Mouse (Mus musculus) hindbrain, embryonic 15.5 days (tissue): ENCODE results near the gene Plxna4. TPM values are rescaled to one million over a fixed set of nuclear protein-coding genes. Genes with fewer than 3 reads are reported as not detected.
A peak's percentile ranks its signal among the peaks of the same experiment; 100 is the strongest.
"Not testable (repeated sequence)": the region's sequence is repeated elsewhere in the genome, so short reads cannot be mapped to it uniquely, and the experiment has no call there.

ENCODE experiments used
- ATAC-seq: fragments of 200-750 bp; cut with Nextera tagmentation; 2 replicates; pipeline ENCODE4 v1.8.0; 2017; ENCODE audit warnings: low read depth, moderate number of reproducible peaks, moderate TSS enrichment; ENCODE audit not compliant: low FRiP score
- H3K27ac ChIP-seq: fragments of 300-500 bp; sonication (generic); replicated peaks from 2 replicates; pipeline ENCODE4 v1.5.1; 2015; ENCODE audit warnings: mild to moderate bottlenecking, inconsistent platforms
- H3K27me3 ChIP-seq: fragments of 300-500 bp; sonication (generic); 2 replicates; pipeline ENCODE4 v1.6.1; 2015; ENCODE audit warnings: control low read depth, inconsistent platforms
- H3K36me3 ChIP-seq: fragments of 300-500 bp; sonication (generic); 2 replicates; pipeline ENCODE4 v1.6.1; 2015; ENCODE audit warnings: control low read depth, inconsistent platforms
- H3K4me1 ChIP-seq: fragments of 300-500 bp; sonication (generic); replicated peaks from 2 replicates; pipeline ENCODE4 v1.6.1; 2015; ENCODE audit warnings: control low read depth, inconsistent platforms
- H3K4me2 ChIP-seq: fragments of 300-500 bp; sonication (generic); 2 replicates; pipeline ENCODE4 v1.6.1; 2015; ENCODE audit warnings: moderate library complexity, mild to moderate bottlenecking, inconsistent platforms
- H3K4me3 ChIP-seq: fragments of 300-500 bp; sonication (generic); 2 replicates; pipeline ENCODE4 v1.5.1; 2015; ENCODE audit warnings: mild to moderate bottlenecking, inconsistent platforms
- H3K9ac ChIP-seq: fragments of 300-500 bp; sonication (generic); 2 replicates; pipeline ENCODE4 v1.6.1; 2015; ENCODE audit warnings: inconsistent platforms
- H3K9me3 ChIP-seq: fragments of 300-500 bp; sonication (generic); 2 replicates; pipeline ENCODE4 v1.6.1; 2016; ENCODE audit warnings: control low read depth, inconsistent platforms
- WGBS: fragments of 180-500 bp; shearing (Covaris S2); methylation state at CpG from one replicate; pipeline ENCODE4 v1.1.7; 2015; 5-methylcytosine and 5-hydroxymethylcytosine counted together
- polyA plus RNA-seq: library from polyadenylated mRNA; unstranded; fragments of >200 nt; fragmentation: Nextera tagmentation; extraction: Ambion mirVana; gene quantifications from 2 replicates; pipeline ENCODE4 v1.2.1, GENCODE M21; 2015

Gene Plxna4
- polyA plus RNA-seq, 1 experiment from 2014 or later: 17.1 TPM

DNA sequence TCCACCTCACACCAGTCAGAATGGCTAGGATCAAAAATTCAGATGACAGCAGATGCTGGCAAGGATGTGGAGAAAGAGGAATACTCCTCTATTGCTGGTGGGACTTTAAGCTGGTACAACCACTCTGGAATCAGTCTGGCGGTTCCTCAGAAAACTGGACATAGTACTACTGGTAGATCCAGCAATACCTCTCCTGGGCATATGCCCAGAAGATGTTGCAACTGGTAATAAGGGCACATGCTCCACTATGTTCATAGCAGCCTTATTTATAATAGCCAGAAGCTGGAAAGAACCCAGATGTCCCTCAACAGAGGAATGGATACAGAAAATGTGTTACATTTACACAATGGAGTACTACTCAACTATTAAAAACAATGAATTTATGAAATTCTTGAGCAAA lies 86.8 kb downstream of the Plxna4 start:
- not testable (repeated sequence) for H3K9ac ChIP-seq, H3K27ac ChIP-seq
- 93% methylated on average over 1 of the region's 1 CpGs for WGBS

GRCm38 (mm10) chr6:32498106-32498505 lies 89.9 kb downstream of the Plxna4 start:
- peaks cover 22% of the 10 kb centered on the region for H3K4me1 ChIP-seq
- no peaks in the 10 kb centered on the region for H3K27me3 ChIP-seq
- no peak overlapping the region for H3K9ac ChIP-seq
- no peak overlapping the region for H3K4me2 ChIP-seq
- no peak for ATAC-seq
- H3K27ac ChIP-seq: no peak overlapping the region
- H3K4me3 ChIP-seq: no peak overlapping the region
- H3K9me3 ChIP-seq: no peaks in the 10 kb centered on the region
- WGBS: 89% methylated on average over 5 of the region's 5 CpGs
- H3K36me3 ChIP-seq: no peaks in the 10 kb centered on the region

More for the DNA sequence above, 86.8 kb downstream of the Plxna4 start:
- not testable (repeated sequence) for ATAC-seq, H3K36me3 ChIP-seq, H3K4me2 ChIP-seq, H3K9me3 ChIP-seq, H3K4me3 ChIP-seq, H3K27me3 ChIP-seq
- H3K4me1 ChIP-seq: 0 out of 2 replicates have a peak, but pooled peaks cover 16% of the 10 kb centered on the region

GRCm38 (mm10) chr6:32496109-32496508 lies 91.9 kb downstream of the Plxna4 start:
- ATAC-seq: 0 out of 2 replicates have a peak, but pooled peaks have one; percentile 73
- no peaks in the 10 kb centered on the region for H3K27me3 ChIP-seq
- no peak overlapping the region for H3K27ac ChIP-seq
- no peaks in the 10 kb centered on the region for H3K36me3 ChIP-seq
- no peak overlapping the region for H3K4me3 ChIP-seq
- H3K4me1 ChIP-seq: peaks cover 23% of the 10 kb centered on the region
- no peak overlapping the region for H3K9ac ChIP-seq
- 58% methylated on average over 4 of the region's 4 CpGs for WGBS
- no peak overlapping the region for H3K4me2 ChIP-seq
- H3K9me3 ChIP-seq: no peaks in the 10 kb centered on the region

- Histone ChIP-seq H3K27me3 (no peaks in the 10 kb centered on the region), H3K27ac (no peak overlapping the region), H3K9ac (no peak overlapping the region), H3K9me3 (no peaks in the 10 kb centered on the region), H3K4me3 (no peak overlapping the region), H3K36me3 (no peaks in the 10 kb centered on the region), H3K4me2 (no peak overlapping the region), H3K4me1 (peaks cover 23% of the 10 kb centered on the region)
- no peak for ATAC-seq
- 97% methylated on average over 2 of the region's 2 CpGs for WGBS
Measured at GRCm38 (mm10) chr6:32495532-32495931, 92.5 kb downstream of the Plxna4 start.

DNA sequence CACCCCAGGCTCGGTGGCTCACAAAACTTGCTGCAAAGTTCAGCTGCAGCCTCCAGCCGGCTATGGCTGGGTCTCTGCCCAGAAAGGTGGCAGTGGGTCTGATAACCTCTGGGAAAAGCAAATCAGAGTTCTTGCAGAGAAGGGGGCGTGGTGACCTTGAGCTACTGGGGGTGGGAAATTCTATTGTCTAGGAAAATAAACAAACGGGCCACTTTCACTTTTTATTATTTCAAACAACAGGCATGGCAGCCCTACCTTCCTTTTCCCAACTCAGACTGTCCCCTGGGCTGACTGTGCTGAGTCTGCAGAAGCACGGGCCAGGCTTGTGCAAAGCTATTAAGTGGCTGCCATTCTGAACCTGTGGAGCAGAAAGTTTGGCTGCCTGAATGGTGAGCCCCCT lies 94.4 kb downstream of the Plxna4 start:
- Histone ChIP-seq H3K4me3 (no peak overlapping the region), H3K4me2 (no peak overlapping the region), H3K36me3 (no peaks in the 10 kb centered on the region), H3K9ac (no peak overlapping the region), H3K9me3 (no peaks in the 10 kb centered on the region), H3K27me3 (no peaks in the 10 kb centered on the region), H3K4me1 (peaks cover 18% of the 10 kb centered on the region), H3K27ac (no peak overlapping the region)
- WGBS: 29% methylated on average over 5 of the region's 5 CpGs
- 0 out of 2 replicates have a peak, but pooled peaks have one; percentile 55 for ATAC-seq

- 67% methylated on average over 3 of the region's 3 CpGs for WGBS
- no peak overlapping the region for H3K4me3 ChIP-seq
- 0 out of 2 replicates have a peak, but pooled peaks cover 7% of the 10 kb centered on the region for H3K4me1 ChIP-seq
- H3K9me3 ChIP-seq: no peaks in the 10 kb centered on the region
- H3K36me3 ChIP-seq: no peaks in the 10 kb centered on the region
- ATAC-seq: no peak
- no peak overlapping the region for H3K9ac ChIP-seq
- no peaks in the 10 kb centered on the region for H3K27me3 ChIP-seq
- no peak overlapping the region for H3K4me2 ChIP-seq
- H3K27ac ChIP-seq: no peak overlapping the region
Measured at GRCm38 (mm10) chr6:32487121-32487520, 100.9 kb downstream of the Plxna4 start.

- no peak for ATAC-seq
- Histone ChIP-seq H3K4me3 (no peak overlapping the region), H3K9me3 (no peaks in the 10 kb centered on the region), H3K27me3 (no peaks in the 10 kb centered on the region), H3K9ac (no peak overlapping the region), H3K36me3 (no peaks in the 10 kb centered on the region), H3K4me1 (peaks cover 17% of the 10 kb centered on the region), H3K27ac (no peak overlapping the region), H3K4me2 (no peak overlapping the region)
- WGBS: 52% methylated on average over 4 of the region's 4 CpGs
Measured at GRCm38 (mm10) chr6:32482469-32482868, 105.5 kb downstream of the Plxna4 start.

GRCm38 (mm10) chr6:32480741-32481140 lies 107.3 kb downstream of the Plxna4 start:
- 64% methylated on average over 1 of the region's 1 CpGs for WGBS
- H3K4me2 ChIP-seq: no peak overlapping the region
- H3K27me3 ChIP-seq: no peaks in the 10 kb centered on the region
- ATAC-seq: no peak
- H3K36me3 ChIP-seq: no peaks in the 10 kb centered on the region
- H3K4me3 ChIP-seq: no peak overlapping the region
- no peak overlapping the region for H3K27ac ChIP-seq
- H3K4me1 ChIP-seq: peaks cover 17% of the 10 kb centered on the region
- no peak overlapping the region for H3K9ac ChIP-seq
- H3K9me3 ChIP-seq: no peaks in the 10 kb centered on the region

GRCm38 (mm10) chr6:32479765-32480164 lies 108.2 kb downstream of the Plxna4 start:
- no peak overlapping the region for H3K27ac ChIP-seq
- no peaks in the 10 kb centered on the region for H3K9me3 ChIP-seq
- H3K9ac ChIP-seq: no peak overlapping the region
- no peaks in the 10 kb centered on the region for H3K27me3 ChIP-seq
- H3K4me3 ChIP-seq: no peak overlapping the region
- no peaks in the 10 kb centered on the region for H3K36me3 ChIP-seq
- no peak for ATAC-seq
- H3K4me2 ChIP-seq: no peak overlapping the region
- 84% methylated on average over 2 of the region's 2 CpGs for WGBS
- peaks cover 17% of the 10 kb centered on the region for H3K4me1 ChIP-seq

DNA sequence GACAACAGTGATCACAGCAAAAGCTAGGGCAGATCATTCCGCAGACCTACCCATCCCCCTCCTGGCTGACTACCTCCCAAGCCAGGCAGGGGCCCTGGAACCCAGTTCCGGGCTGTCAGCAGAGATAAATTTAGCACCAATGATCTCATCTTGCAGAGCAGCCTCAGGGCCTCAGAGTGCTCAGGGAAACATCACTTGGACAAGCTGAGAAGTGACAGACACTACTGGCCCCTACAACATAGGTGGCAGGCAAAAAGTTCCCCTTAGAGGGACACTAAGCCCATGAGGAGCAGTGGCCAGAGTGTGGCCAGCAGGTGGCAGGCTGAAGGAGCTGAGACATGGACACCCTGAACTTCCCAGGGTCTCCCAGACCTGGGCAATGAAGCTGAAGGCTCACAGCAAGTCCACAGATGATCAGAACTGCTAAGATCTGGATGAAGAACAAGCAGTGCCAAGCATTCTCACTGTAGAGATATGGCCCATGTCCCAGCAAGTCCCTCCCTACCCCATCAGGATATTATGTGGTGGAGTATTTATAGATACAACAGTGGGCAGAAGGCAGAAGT lies 108.7 kb downstream of the Plxna4 start:
- WGBS: 47% methylated on average over 2 of the region's 2 CpGs
- H3K27me3 ChIP-seq: no peaks in the 10 kb centered on the region
- H3K27ac ChIP-seq: no peak overlapping the region
- ATAC-seq: no peak
- peaks cover 17% of the 10 kb centered on the region for H3K4me1 ChIP-seq
- H3K9ac ChIP-seq: no peak overlapping the region
- H3K36me3 ChIP-seq: no peaks in the 10 kb centered on the region
- no peak overlapping the region for H3K4me3 ChIP-seq
- no peaks in the 10 kb centered on the region for H3K9me3 ChIP-seq
- H3K4me2 ChIP-seq: no peak overlapping the region

DNA sequence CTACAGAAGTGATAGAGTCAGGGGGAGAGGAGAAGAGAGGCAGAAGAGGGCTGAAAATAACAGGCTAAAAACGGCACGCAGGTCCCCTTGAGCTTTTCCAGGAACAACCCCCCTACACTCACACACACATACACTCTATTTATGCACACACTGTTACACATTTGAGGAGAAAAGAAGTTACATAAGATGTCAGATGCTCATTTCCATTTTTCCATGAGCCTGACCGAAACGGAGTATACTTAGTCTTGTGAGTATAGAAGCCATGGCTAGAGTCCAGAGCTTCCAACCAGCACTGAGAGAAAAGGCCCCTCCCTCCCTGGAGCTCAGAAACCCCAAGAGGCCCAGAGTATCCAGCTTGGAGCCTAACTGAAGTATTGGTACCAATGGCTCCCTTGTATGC lies 112.0 kb downstream of the Plxna4 start:
- Histone ChIP-seq H3K9me3 (no peaks in the 10 kb centered on the region), H3K4me2 (no peak overlapping the region), H3K27ac (no peak overlapping the region), H3K36me3 (no peaks in the 10 kb centered on the region), H3K9ac (no peak overlapping the region), H3K4me3 (no peak overlapping the region), H3K4me1 (peaks cover 7% of the 10 kb centered on the region), H3K27me3 (no peaks in the 10 kb centered on the region)
- whole genome bisulfite sequencing: 82% methylated on average over 4 of the region's 4 CpGs
- ATAC-seq: no peak

DNA sequence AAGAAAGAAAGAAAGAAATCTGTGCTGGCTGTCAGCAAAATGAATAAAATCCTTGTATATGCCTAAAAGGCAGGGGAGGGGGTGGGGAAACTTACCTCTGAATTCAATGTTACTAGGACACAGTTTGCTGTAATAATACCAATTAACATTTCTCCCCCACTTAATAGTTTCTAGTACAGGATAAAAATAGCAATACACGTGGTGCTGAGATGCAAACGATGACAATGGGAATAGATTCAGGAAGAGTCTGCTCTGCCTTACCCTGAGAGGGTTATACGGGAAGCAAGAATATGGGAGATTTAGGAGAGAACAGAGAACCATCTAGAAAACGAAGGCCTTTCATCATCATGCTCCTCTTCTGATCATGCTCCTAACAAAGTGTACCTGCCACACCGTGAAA lies 115.9 kb downstream of the Plxna4 start:
- no peak for ATAC-seq
- 67% methylated on average over 5 of the region's 5 CpGs for WGBS
- Histone ChIP-seq H3K9ac (no peak overlapping the region), H3K4me2 (no peak overlapping the region), H3K27ac (no peak overlapping the region), H3K4me1 (no peaks in the 10 kb centered on the region), H3K27me3 (no peaks in the 10 kb centered on the region), H3K4me3 (no peak overlapping the region), H3K9me3 (no peaks in the 10 kb centered on the region), H3K36me3 (no peaks in the 10 kb centered on the region)

GRCm38 (mm10) chr6:32471639-32472038 lies 116.4 kb downstream of the Plxna4 start:
- Histone ChIP-seq H3K4me1 (0 out of 2 replicates have a peak, but pooled peaks cover 3% of the 10 kb centered on the region), H3K4me3 (no peak overlapping the region), H3K27me3 (no peaks in the 10 kb centered on the region), H3K36me3 (no peaks in the 10 kb centered on the region), H3K9me3 (no peaks in the 10 kb centered on the region), H3K27ac (no peak overlapping the region), H3K4me2 (no peak overlapping the region), H3K9ac (no peak overlapping the region)
- WGBS: 65% methylated on average over 3 of the region's 3 CpGs
- no peak for ATAC-seq
